26 mouse cellular contexts compared by ENCODE assay signal in genomic region chr4:59334236-59334635, GRCm38 (mm10).
DNase-seq lines count a peak whose midpoint lies in the region; TF ChIP-seq lines count a peak whose summit lies in the region.
"Had no signal": no experiment of that assay in that cellular context is flagged by ENCODE, and none has a peak within 500 bp of the region (broad histone marks: within the 10 kb centered on the region; RNA-seq: fewer than 3 reads in every experiment).

No protein-coding gene starts in this region.

- H3K36me3 ChIP-seq in splenic B cell, adult 2 months (ENCODE audit: control insufficient read depth, insufficient read depth, low read length, poor library complexity, severe bottlenecking): no peaks in the 10 kb centered on the region
- H3K36me3 ChIP-seq: embryonic facial prominence, embryonic 10.5 days; heart, embryonic 15.5 days; intestine, embryonic 15.5 days; limb, embryonic 13.5 days; midbrain, embryonic 13.5 days; neural tube, embryonic 12.5 days had no signal

- no peak for TF ChIP-seq CTCF in bone marrow, adult 2 months (IDR thresholded peaks at IDR 0.05; ENCODE audit: control insufficient read depth, insufficient read depth, low read length)

- H3K27me3 ChIP-seq in splenic B cell, adult 2 months (ENCODE audit: control insufficient read depth, insufficient read depth, low read length, poor library complexity, severe bottlenecking): no peaks in the 10 kb centered on the region
- H3K27me3 ChIP-seq: heart, embryonic 15.5 days; intestine, embryonic 15.5 days; limb, embryonic 13.5 days; liver, embryonic 12.5 days; midbrain, embryonic 13.5 days; neural tube, embryonic 12.5 days had no signal

- 0 out of 2 replicates have a peak overlapping the region, but pooled peaks have one; percentile 17 for H3K27ac ChIP-seq in bone marrow, adult 2 months (ENCODE audit: control insufficient read depth, insufficient read depth, low read depth, low read length, poor library complexity)
- H3K27ac ChIP-seq: embryonic facial prominence, embryonic 10.5 days; heart, embryonic 15.5 days; hindbrain, embryonic 14.5 days; intestine, embryonic 15.5 days; layer of hippocampus, adult 2 months; limb, embryonic 13.5 days; liver, embryonic 12.5 days; midbrain, embryonic 13.5 days; neural tube, embryonic 12.5 days had no signal

- H3K4me3 ChIP-seq in bone marrow, adult 2 months (replicated peaks; ENCODE audit: control insufficient read depth, low read depth, low read length): no peak overlapping the region
- H3K4me3 ChIP-seq: embryonic facial prominence, embryonic 10.5 days; heart, embryonic 15.5 days; intestine, embryonic 15.5 days; layer of hippocampus, adult 2 months; limb, embryonic 13.5 days; liver, embryonic 12.5 days; midbrain, embryonic 13.5 days; neural tube, embryonic 12.5 days had no signal

- peak; percentile 27 for DNase-seq in testis, postnatal 10 days (ENCODE audit: low spot score)
- DNase-seq in testis, postnatal 14 days (ENCODE audit: low spot score): no peak
- peak; percentile 81 for DNase-seq in CD4-positive, CD25-positive, alpha-beta regulatory T cell, adult 2 months (ENCODE audit: low read depth, low spot score)
- peak; percentile 64 for DNase-seq in splenic B cell, adult 2 months (ENCODE audit: low read depth, low spot score)
- no peak for DNase-seq in kidney, postnatal 4 days
- no peak for DNase-seq in retina, postnatal 1 day
- DNase-seq in layer of hippocampus, postnatal 14 days (ENCODE audit: low spot score in 2 of 2): no peak
- DNase-seq: adrenal gland, postnatal 36 days; cerebellum, adult 11 months; cerebellum, adult 9-11 months; heart, postnatal 4 days; kidney, adult 8-10 months; kidney, postnatal 10 days; lung, postnatal 14 days; right cerebral cortex, adult 18-20 months; right cerebral cortex, postnatal 4 days had no signal

- H3K4me1 ChIP-seq in bone marrow, adult 2 months (ENCODE audit: control insufficient read depth, insufficient read depth, low read length): peaks cover 13% of the 10 kb centered on the region
- H3K4me1 ChIP-seq: neural tube, embryonic 12.5 days had no signal

- WGBS in bone marrow, adult 2 months: 66% methylated on average over 4 of the region's 4 CpGs

- TF ChIP-seq POLR2A in bone marrow, adult 2 months (IDR thresholded peaks at IDR 0.05; ENCODE audit: borderline replicate concordance, control insufficient read depth, low read depth, low read length): no peak

Comparison
In these comparisons a context has a peak if more than half of its experiments do, and no peak if none do; other contexts are left out.
1. DNase-seq: peak in testis, postnatal 10 days (single experiment), CD4-positive, CD25-positive, alpha-beta regulatory T cell, adult 2 months (single experiment) and splenic B cell, adult 2 months (single experiment); none in testis, postnatal 14 days (single experiment), kidney, postnatal 4 days (0 of 2), retina, postnatal 1 day (single experiment) and layer of hippocampus, postnatal 14 days (0 of 2).